Mouse (Mus musculus) cerebellum, adult 2 months (tissue): ENCODE measurements around the gene Abt1.

Experiments
- CTCF ChIP-seq: fragments of 200-500 bp; IDR thresholded peaks from 2 replicates; pipeline ENCODE4 v1.5.1; 2011; ENCODE audit warnings: low read depth, mild to moderate bottlenecking, control low read depth, low read length, moderate library complexity, borderline replicate concordance; ENCODE audit not compliant: insufficient read depth
- POLR2A ChIP-seq: fragments of 200-500 bp; IDR thresholded peaks from 2 replicates; pipeline ENCODE4 v1.6.1; 2011; ENCODE audit warnings: low read length, control low read depth, borderline replicate concordance; ENCODE audit not compliant: insufficient read depth

DNA sequence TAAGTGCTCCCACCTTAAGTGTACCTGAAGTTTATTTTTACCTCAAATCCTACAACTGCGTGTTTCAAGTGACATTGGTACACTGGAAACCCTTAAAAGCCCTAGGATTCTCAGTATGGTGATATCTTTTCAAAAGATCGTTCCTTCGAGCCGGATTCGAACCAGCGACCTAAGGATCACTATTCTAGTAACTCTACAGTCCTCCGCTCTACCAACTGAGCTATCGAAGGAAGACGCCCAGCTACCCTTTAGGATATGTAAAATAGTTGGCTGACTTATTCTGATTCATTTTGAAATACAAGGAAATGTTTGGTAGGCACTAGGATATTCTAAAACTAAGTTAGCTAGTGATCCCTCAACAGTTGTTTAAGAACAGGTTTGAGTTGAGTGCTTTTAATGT is 1.8 kb upstream of the Abt1 start:
- TF ChIP-seq POLR2A (no peak), CTCF (no peak)
